Mouse (Mus musculus) heart, adult 2 months (tissue): ENCODE results near the gene Gm6020. TPM values are rescaled to one million over a fixed set of nuclear protein-coding genes. Genes with fewer than 3 reads are reported as not detected.

ENCODE experiments used
- DNase-seq, 2 experiments: peaks; one replicate each; pipeline ENCODE4 v3.0.0; 2021
- H3K27ac ChIP-seq: fragments of 200-600 bp; 2 replicates; pipeline ENCODE4 v1.8.1; 2022
- H3K27me3 ChIP-seq: fragments of 200-500 bp; 2 replicates; pipeline ENCODE4 v1.6.1; 2012; ENCODE audit warnings: mild to moderate bottlenecking, low read length, inconsistent platforms, mixed read lengths; ENCODE audit not compliant: control insufficient read depth, insufficient read depth
- H3K36me3 ChIP-seq: fragments of 200-500 bp; 2 replicates; pipeline ENCODE4 v1.6.1; 2012; ENCODE audit warnings: low read length, inconsistent platforms; ENCODE audit not compliant: control insufficient read depth, insufficient read depth
- H3K4me1 ChIP-seq: fragments of 200-500 bp; 2 replicates; pipeline ENCODE4 v1.6.1; 2011; ENCODE audit warnings: low read length; ENCODE audit not compliant: control insufficient read depth, insufficient read depth
- H3K4me3 ChIP-seq: fragments of 200-600 bp; 2 replicates; pipeline ENCODE4 v1.8.1; 2022
- H3K79me2 ChIP-seq: fragments of 200-500 bp; replicated peaks from 2 replicates; pipeline ENCODE4 v1.6.1; 2012; ENCODE audit warnings: mild to moderate bottlenecking, inconsistent platforms, low read length, moderate library complexity, mixed read lengths; ENCODE audit not compliant: control insufficient read depth, insufficient read depth
- H3K9ac ChIP-seq: fragments of 200-500 bp; 2 replicates; pipeline ENCODE4 v1.6.1; 2012; ENCODE audit warnings: low read depth, mild to moderate bottlenecking, control low read depth, inconsistent platforms, low read length, mixed read lengths
- CTCF ChIP-seq: fragments of 200-600 bp; IDR thresholded peaks from 2 replicates; pipeline ENCODE4 v1.8.1; 2022; ENCODE audit warnings: antibody characterized with exemption, mild to moderate bottlenecking, moderate library complexity
- EP300 ChIP-seq: fragments of 200-500 bp; IDR thresholded peaks from 2 replicates; pipeline ENCODE4 v1.6.1; 2011; ENCODE audit warnings: low read depth, low read length, control low read depth; ENCODE audit not compliant: insufficient read depth
- POLR2A ChIP-seq: fragments of 200-500 bp; IDR thresholded peaks from 2 replicates; pipeline ENCODE4 v1.6.1; 2011; ENCODE audit warnings: mild to moderate bottlenecking, low read depth, low read length, control low read depth; ENCODE audit not compliant: insufficient read depth
- WGBS: fragments of 180-500 bp; shearing (Covaris S2); methylation state at CpG from one replicate; pipeline ENCODE4 v1.1.7; 2018; 5-methylcytosine and 5-hydroxymethylcytosine counted together
- intact Hi-C: fragments of 180-260 bp; cut with DNase I; formaldehyde crosslinking; loops from one replicate; pipeline ENCODE4 v1.15.1; 2025
- polyA plus RNA-seq: library from polyadenylated mRNA; depleted of rRNA; stranded (reverse); fragments of >200 nt; gene quantifications from 2 replicates; pipeline ENCODE4 v1.2.3, GENCODE M21; 2012; rRNA removed
- total RNA-seq, 2 experiments: library from RNA; stranded (reverse); gene quantifications; 2 replicates each; pipeline ENCODE4 v1.2.3; 2021

The Gm6020 gene
- total and polyA plus RNA-seq, 3 experiments, result not detected

GRCm38 (mm10) chr19:61227941-61228701 lies 44.4 kb downstream of the Gm6020 start, which contains the start of gene Csf2ra:
Gene Csf2ra, minus strand, starts transcription at chr19:61228429.
- H3K9ac ChIP-seq, result peak within 1 kb of the TSS; percentile 56
- WGBS, result 40% methylated on average over 36 of the region's 36 CpGs
- intact Hi-C loops, result no loop called here
- H3K4me3 ChIP-seq, result peak within 1 kb of the TSS; percentile 49
- no peaks in the 10 kb centered on the region for H3K27me3 ChIP-seq
- peak; percentile 14 to 39 for DNase-seq
- peak within 1 kb of the TSS; percentile 28; the same call in 1 of the 2 replicates for H3K27ac ChIP-seq
- H3K79me2 ChIP-seq, result no peaks in the 10 kb centered on the region
- no peaks in the 10 kb centered on the region for H3K4me1 ChIP-seq
- TF ChIP-seq POLR2A, result no peak
- no peak for TF ChIP-seq EP300
- TF ChIP-seq CTCF, result no peak
- no peaks in the 10 kb centered on the region for H3K36me3 ChIP-seq

Other genes with a start within 250 kb of the Gm6020 start
- 10 to 100 TPM in 1 of 2 experiments, 1 to 10 TPM in 1; 7.3 to 10.5 TPM for gene Zfp950, start 43.0 kb upstream of the Gm6020 start, total RNA-seq
- 4.7 and 10.2 TPM in 2 replicates for gene Zfp950, start 43.0 kb upstream of the Gm6020 start, polyA plus RNA-seq
- under 1 TPM in 1 of 2 experiments, not detected in 1; 0.16 TPM for gene Gm7102, start 7.6 kb upstream of the Gm6020 start, total RNA-seq
- gene Gm7102, start 7.6 kb upstream of the Gm6020 start, polyA plus RNA-seq, result not detected in 2 replicates
- gene Csf2ra, start 44.5 kb downstream of the Gm6020 start, total RNA-seq, result 1 to 10 TPM; 6.3 to 7.7 TPM
- gene Csf2ra, start 44.5 kb downstream of the Gm6020 start, polyA plus RNA-seq, result 34.5 and 68.1 TPM in 2 replicates
- gene Gm21060, start 113.2 kb downstream of the Gm6020 start, total RNA-seq, result not detected
- gene Gm21060, start 113.2 kb downstream of the Gm6020 start, polyA plus RNA-seq, result not detected in 2 replicates